Mouse (Mus musculus): ENCODE data around the gene AI837181. TPM values are rescaled to one million over a fixed set of nuclear protein-coding genes. Genes with fewer than 3 reads are reported as not detected.

AI837181 gene
- polyA plus RNA-seq, 2 experiments = 10.7 to 16.7 TPM

- no peak for ATAC-seq (ENCODE audit: insufficient read depth)
- DNase-seq (ENCODE audit: low read depth in 3 of 3, low spot score in 3 of 3) = no peak
- Histone ChIP-seq H3K27ac (no peak overlapping the region), H3K9ac (replicated peaks) (no peak overlapping the region), H3K9me3 (ENCODE audit: control insufficient read depth, low read length) (no peaks in the 10 kb centered on the region), H3K36me3 (replicated peaks; ENCODE audit: control insufficient read depth, insufficient read depth, low read depth) (peaks cover 4% of the 10 kb centered on the region), H3K4me2 (ENCODE audit: low read depth) (no peak overlapping the region), H3K27me3 (ENCODE audit: control insufficient read depth, insufficient read depth, low read length) (no peaks in the 10 kb centered on the region), H3K4me1 (replicated peaks; ENCODE audit: control insufficient read depth in 2 of 2, insufficient read depth in 2 of 2, low read length in 1 of 2) (peaks cover 4 to 7% of the 10 kb centered on the region in 2 experiments; a peak in 3 of 4 replicates), H3K4me3 (ENCODE audit: insufficient read depth in 1 of 2, low read depth in 2 of 2, low read length in 2 of 2) (no peak overlapping the region)
- WGBS (ENCODE audit: insufficient replicate concordance) = 79% methylated on average over 1 of the region's 1 CpGs
- TF ChIP-seq EP300 (IDR thresholded peaks at IDR 0.05; ENCODE audit: low read depth) (no peak), CTCF (IDR thresholded peaks at IDR 0.05; ENCODE audit: low read depth) (no peak)
Observed at GRCm38 (mm10) chr19:5430408-5430807, 5.5 kb downstream of the AI837181 start.

DNA sequence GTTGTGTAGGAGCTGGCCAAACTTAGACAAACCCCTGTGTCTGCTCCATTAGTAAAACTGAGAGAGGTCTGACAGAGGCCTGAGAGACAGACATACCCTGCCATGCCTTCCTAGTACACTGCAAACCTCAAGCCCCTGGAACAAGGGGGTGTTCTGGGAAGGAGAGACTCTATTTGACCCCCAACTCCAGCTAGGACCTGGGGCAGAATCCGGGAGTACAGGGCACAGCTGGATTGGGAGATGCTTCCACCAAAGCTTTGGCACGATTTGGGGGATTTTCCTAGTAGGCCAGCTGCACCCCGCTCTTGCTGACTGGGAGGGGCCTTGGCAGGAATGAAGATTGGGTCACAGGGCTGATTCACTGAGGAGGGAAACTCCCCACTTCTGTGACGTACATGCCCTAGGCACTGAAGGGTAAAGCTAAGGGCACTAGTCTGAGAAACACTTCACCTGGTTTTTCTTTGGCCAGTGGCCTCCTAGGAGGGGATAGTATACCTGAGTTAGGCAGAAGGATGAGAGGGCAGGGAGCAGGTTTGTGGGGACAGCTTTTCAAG is 7.0 kb downstream of the AI837181 start:
- Histone ChIP-seq H3K9ac (replicated peaks) (no peak overlapping the region), H3K4me3 (ENCODE audit: insufficient read depth in 1 of 2, low read depth in 2 of 2, low read length in 2 of 2) (no peak overlapping the region), H3K9me3 (ENCODE audit: control insufficient read depth, low read length) (no peaks in the 10 kb centered on the region), H3K4me1 (replicated peaks; ENCODE audit: control insufficient read depth in 2 of 2, insufficient read depth in 2 of 2, low read length in 1 of 2) (peaks cover 0 to 4% of the 10 kb centered on the region in 2 experiments; a peak in 2 of 4 replicates), H3K4me2 (ENCODE audit: low read depth) (no peak overlapping the region), H3K36me3 (replicated peaks; ENCODE audit: control insufficient read depth, insufficient read depth, low read depth) (peaks cover 3% of the 10 kb centered on the region), H3K27ac (no peak overlapping the region), H3K27me3 (ENCODE audit: control insufficient read depth, insufficient read depth, low read length) (no peaks in the 10 kb centered on the region)
- TF ChIP-seq CTCF (IDR thresholded peaks at IDR 0.05; ENCODE audit: low read depth) (no peak), EP300 (IDR thresholded peaks at IDR 0.05; ENCODE audit: low read depth) (no peak)
- DNase-seq (ENCODE audit: low read depth in 3 of 3, low spot score in 3 of 3) (no peak), ATAC-seq (ENCODE audit: insufficient read depth) (no peak)
- 61% methylated on average over 4 of the region's 4 CpGs for WGBS (ENCODE audit: insufficient replicate concordance)

DNA sequence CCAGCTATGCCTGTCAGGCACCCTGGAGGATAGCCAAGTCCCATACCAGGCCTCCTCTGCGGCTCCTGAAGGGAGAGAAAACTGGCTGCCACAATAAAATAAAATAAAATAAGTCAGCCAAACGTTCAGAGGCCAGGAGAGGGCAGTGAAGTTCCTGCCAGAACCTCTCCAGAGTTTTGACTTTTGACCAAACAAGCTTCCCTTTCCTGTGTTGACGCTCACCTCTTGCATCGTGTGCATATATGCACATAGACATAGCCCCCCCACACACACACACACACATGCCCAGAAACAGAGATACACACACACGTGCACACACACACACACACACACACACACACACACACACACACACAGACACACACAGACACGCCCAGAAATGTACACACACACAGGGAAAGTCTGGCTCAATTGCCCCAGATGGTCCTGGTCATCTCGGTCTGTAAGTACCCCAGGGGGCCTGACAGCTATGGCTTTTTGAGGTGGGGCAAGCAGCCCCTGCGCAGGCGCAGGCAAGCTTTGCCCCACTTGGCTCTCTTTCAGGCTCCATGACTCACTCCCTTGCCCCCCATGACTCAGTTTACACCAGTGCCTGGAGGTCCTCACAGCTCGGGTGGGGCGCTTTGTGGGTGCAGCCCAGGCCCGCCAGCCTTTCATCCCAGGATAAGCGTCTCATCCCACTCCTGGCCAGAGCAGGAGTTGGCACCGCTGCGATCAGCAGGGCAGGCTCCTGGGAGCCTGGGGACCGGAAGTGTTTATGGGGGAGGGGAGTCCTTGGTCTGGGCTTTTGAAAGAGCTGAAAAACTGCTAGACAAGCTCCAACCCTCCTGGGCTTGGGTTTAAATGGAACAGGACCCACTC is 8.3 kb downstream of the AI837181 start:
- ATAC-seq (ENCODE audit: insufficient read depth) (peak; percentile 50), DNase-seq (ENCODE audit: low read depth in 3 of 3, low spot score in 3 of 3) (no peak)
- 5% methylated on average over 16 of the region's 16 CpGs for WGBS (ENCODE audit: insufficient replicate concordance)
- no peak for TF ChIP-seq EP300 (IDR thresholded peaks at IDR 0.05; ENCODE audit: low read depth)
- peak; percentile 55 for TF ChIP-seq CTCF (IDR thresholded peaks at IDR 0.05; ENCODE audit: low read depth)
- Histone ChIP-seq H3K27ac (no peak overlapping the region), H3K27me3 (ENCODE audit: control insufficient read depth, insufficient read depth, low read length) (no peaks in the 10 kb centered on the region), H3K4me3 (ENCODE audit: insufficient read depth in 1 of 2, low read depth in 2 of 2, low read length in 2 of 2) (peak overlapping the region; percentile 26 to 45), H3K9me3 (ENCODE audit: control insufficient read depth, low read length) (no peaks in the 10 kb centered on the region), H3K4me1 (replicated peaks; ENCODE audit: control insufficient read depth in 2 of 2, insufficient read depth in 2 of 2, low read length in 1 of 2) (peaks cover 0 to 4% of the 10 kb centered on the region in 2 experiments; a peak in 2 of 4 replicates), H3K4me2 (ENCODE audit: low read depth) (peak overlapping the region; percentile 68), H3K36me3 (replicated peaks; ENCODE audit: control insufficient read depth, insufficient read depth, low read depth) (no peaks in the 10 kb centered on the region), H3K9ac (replicated peaks) (peak overlapping the region; percentile 50)

- WGBS (ENCODE audit: insufficient replicate concordance) = 43% methylated on average over 7 of the region's 7 CpGs
- no peak overlapping the region for H3K27ac ChIP-seq
Observed at GRCm38 (mm10) chr19:5433951-5434350, 9.0 kb downstream of the AI837181 start.

DNA sequence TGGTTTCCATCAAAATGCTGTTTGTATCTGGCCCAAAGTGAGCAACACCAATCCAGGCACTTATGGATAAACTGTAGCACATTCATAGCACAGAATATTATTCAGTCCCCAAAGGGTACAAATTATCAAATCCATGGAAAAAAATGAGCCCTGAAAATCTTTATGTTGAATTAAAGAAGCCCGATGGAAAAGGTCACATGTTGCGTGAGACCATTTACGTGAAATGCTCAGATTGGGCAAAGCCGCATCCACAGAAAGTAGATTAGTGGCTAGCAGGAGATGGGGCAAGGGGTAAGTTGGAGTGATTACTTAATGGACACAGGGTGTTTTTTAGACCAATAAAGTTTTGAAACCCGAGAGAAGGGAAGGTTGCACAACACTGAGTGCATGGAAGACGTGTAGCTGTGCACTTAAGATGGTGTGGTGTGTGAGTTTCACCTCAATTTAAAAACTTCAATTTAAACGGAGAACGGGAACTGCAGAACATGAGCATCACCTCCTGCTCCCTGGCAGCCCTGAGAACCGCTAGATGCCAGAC is 19.5 kb downstream of the AI837181 start:
- no peak overlapping the region for H3K4me2 ChIP-seq (ENCODE audit: low read depth)
- H3K9me3 ChIP-seq (ENCODE audit: control insufficient read depth, low read length) = peaks cover 5% of the 10 kb centered on the region
- no peak overlapping the region for H3K9ac ChIP-seq (replicated peaks)
- ATAC-seq (ENCODE audit: insufficient read depth) = no peak
- H3K4me3 ChIP-seq (ENCODE audit: insufficient read depth in 1 of 2, low read depth in 2 of 2, low read length in 2 of 2) = no peak overlapping the region
- peaks cover 5 to 11% of the 10 kb centered on the region in 2 experiments for H3K4me1 ChIP-seq (replicated peaks; ENCODE audit: control insufficient read depth in 2 of 2, insufficient read depth in 2 of 2, low read length in 1 of 2)
- WGBS (ENCODE audit: insufficient replicate concordance) = 51% methylated on average over 9 of the region's 9 CpGs
- no peak for DNase-seq (ENCODE audit: low read depth in 3 of 3, low spot score in 3 of 3)
- no peaks in the 10 kb centered on the region for H3K36me3 ChIP-seq (replicated peaks; ENCODE audit: control insufficient read depth, insufficient read depth, low read depth)
- TF ChIP-seq CTCF (IDR thresholded peaks at IDR 0.05; ENCODE audit: low read depth) (no peak), EP300 (IDR thresholded peaks at IDR 0.05; ENCODE audit: low read depth) (no peak)
- no peak overlapping the region for H3K27ac ChIP-seq
- peaks cover 36% of the 10 kb centered on the region for H3K27me3 ChIP-seq (ENCODE audit: control insufficient read depth, insufficient read depth, low read length)

More at GRCm38 (mm10) chr19:5433951-5434350, 9.0 kb downstream of the AI837181 start:
- Histone ChIP-seq H3K4me3 (ENCODE audit: insufficient read depth in 1 of 2, low read depth in 2 of 2, low read length in 2 of 2) (no peak overlapping the region), H3K4me1 (replicated peaks; ENCODE audit: control insufficient read depth in 2 of 2, insufficient read depth in 2 of 2, low read length in 1 of 2) (peaks cover 0 to 4% of the 10 kb centered on the region in 2 experiments; a peak in 2 of 4 replicates), H3K9ac (replicated peaks) (no peak overlapping the region), H3K36me3 (replicated peaks; ENCODE audit: control insufficient read depth, insufficient read depth, low read depth) (no peaks in the 10 kb centered on the region), H3K27me3 (ENCODE audit: control insufficient read depth, insufficient read depth, low read length) (no peaks in the 10 kb centered on the region), H3K9me3 (ENCODE audit: control insufficient read depth, low read length) (no peaks in the 10 kb centered on the region), H3K4me2 (ENCODE audit: low read depth) (peak overlapping the region; percentile 68)
- ATAC-seq (ENCODE audit: insufficient read depth) (no peak), DNase-seq (ENCODE audit: low read depth in 3 of 3, low spot score in 3 of 3) (no peak)
- no peak for TF ChIP-seq CTCF (IDR thresholded peaks at IDR 0.05; ENCODE audit: low read depth)
- no peak for TF ChIP-seq EP300 (IDR thresholded peaks at IDR 0.05; ENCODE audit: low read depth)
